Mouse (Mus musculus) forebrain, embryonic 13.5 days (tissue): ENCODE data around the gene Tjp2. TPM values are rescaled to one million over a fixed set of nuclear protein-coding genes. Genes with fewer than 3 reads are reported as not detected.

Experiments
- polyA plus RNA-seq: library from polyadenylated mRNA; unstranded; fragments of >200 nt; fragmentation: Nextera tagmentation; extraction: Ambion mirVana; gene quantifications from 2 replicates; pipeline ENCODE4 v1.2.1, GENCODE M21; 2015

Tjp2 gene
- polyA plus RNA-seq, 1 experiment from 2014 or later, result 14.3 TPM

Other genes starting within 250 kb of the Tjp2 start
- gene Fam189a2, start 194.0 kb downstream of the Tjp2 start, polyA plus RNA-seq, result 0.35 and 0.47 TPM in 2 replicates
- 55.4 and 56.7 TPM in 2 replicates for gene Fxn, start 55.6 kb upstream of the Tjp2 start, polyA plus RNA-seq